Mouse (Mus musculus): ENCODE measurements around the gene Insl3.

GRCm38 (mm10) chr8:71674071-71674470, 14.9 kb upstream of the Insl3 start:
- TF ChIP-seq EP300 (IDR thresholded peaks at IDR 0.05; ENCODE audit: low read length) (no peak), CTCF (conservative IDR thresholded peaks at IDR 0.05 in 1 of 2, IDR thresholded peaks at IDR 0.05 in 1 of 2; ENCODE audit: low read depth in 2 of 2, low read length in 2 of 2) (no peak), POLR2A (IDR thresholded peaks at IDR 0.05; ENCODE audit: low read depth, low read length) (no peak), USF1 (IDR thresholded peaks at IDR 0.05; ENCODE audit: low read depth, low read length) (no peak), CHD1 (IDR thresholded peaks at IDR 0.05; ENCODE audit: low read depth, low read length) (no peak), MAX (IDR thresholded peaks at IDR 0.05; ENCODE audit: low read length) (no peak), ZC3H11A (IDR thresholded peaks at IDR 0.05; ENCODE audit: low read depth, low read length) (no peak), TBP (conservative IDR thresholded peaks at IDR 0.05; ENCODE audit: low read depth, low read length) (no peak), MYC (IDR thresholded peaks at IDR 0.05; ENCODE audit: low read depth, low read length) (no peak), NELFE (IDR thresholded peaks at IDR 0.05; ENCODE audit: low read depth, low read length) (no peak)
